Mouse (Mus musculus) CH12.LX (cell line): ENCODE measurements at regions not wholly inside any gene's neighbourhood (a gene's known extent, or its start where the extent isn't known, plus 50 kb on each side); places are given as distances from the start of the nearest gene placed in this dataset.

Source experiments
- DNase-seq: peaks from one replicate; pipeline ENCODE4 v3.0.0-alpha.2; 2013; ENCODE audit errors: extremely low read depth
- H3K27ac ChIP-seq: 2 replicates; pipeline ENCODE4 v1.5.1; 2012; ENCODE audit warnings: low read depth, mild to moderate bottlenecking, control low read depth, moderate library complexity; ENCODE audit not compliant: insufficient read depth
- H3K27me3 ChIP-seq: replicated peaks from 2 replicates; pipeline ENCODE3; 2012; ENCODE audit warnings: inconsistent platforms
- H3K36me3 ChIP-seq, 2 experiments: replicated peaks in 1 of 2; 2 replicates each; pipeline versions ENCODE3 to v1.6.1; 2012; ENCODE audit warnings: inconsistent platforms in 1 of 2, low read length in 1 of 2, mild to moderate bottlenecking in 1 of 2, mixed read lengths in 1 of 2, moderate library complexity in 1 of 2; ENCODE audit not compliant: control insufficient read depth in 1 of 2, insufficient read depth in 1 of 2
- H3K4me1 ChIP-seq, 2 experiments: 2 replicates each; pipeline ENCODE4 v1.6.1; 2012; ENCODE audit warnings: inconsistent platforms in 1 of 2, moderate library complexity in 1 of 2; ENCODE audit not compliant: insufficient read depth in 2 of 2, control insufficient read depth in 1 of 2
- H3K4me2 ChIP-seq: 2 replicates; pipeline ENCODE4 v1.6.1; 2012; ENCODE audit warnings: low read depth, mild to moderate bottlenecking, control low read depth; ENCODE audit not compliant: poor library complexity, insufficient read depth, severe bottlenecking
- H3K4me3 ChIP-seq, 3 experiments: fragments of 150-350 bp in 1 of 3; sonication (generic) in 1 of 3; replicated peaks in 1 of 3; 2 replicates each; pipeline versions ENCODE3 to v1.5.1; 2011 to 2012; ENCODE audit warnings: low read depth in 2 of 3, low read length in 2 of 3, mild to moderate bottlenecking in 2 of 3, moderate library complexity in 2 of 3, control low read depth in 1 of 3, improper control_type of control experiment in 1 of 3, inconsistent platforms in 1 of 3, mixed read lengths in 1 of 3; ENCODE audit not compliant: poor library complexity in 1 of 3
- H3K79me2 ChIP-seq: replicated peaks from 2 replicates; pipeline ENCODE4 v1.6.1; 2012; ENCODE audit warnings: mild to moderate bottlenecking, moderate library complexity; ENCODE audit not compliant: control insufficient read depth, poor library complexity, insufficient read depth, severe bottlenecking; ENCODE audit errors: extremely low read depth
- H3K9ac ChIP-seq: 2 replicates; pipeline ENCODE4 v1.6.1; 2012; ENCODE audit warnings: low read depth, mild to moderate bottlenecking, control low read depth, moderate library complexity; ENCODE audit not compliant: insufficient read depth
- H3K9me3 ChIP-seq: replicated peaks from 2 replicates; pipeline ENCODE3; 2012; ENCODE audit warnings: low read length, inconsistent platforms, mixed read lengths
- BHLHE40 ChIP-seq: IDR thresholded peaks from 2 replicates; pipeline ENCODE4 v1.6.1; 2011; ENCODE audit warnings: mild to moderate bottlenecking, low read depth, low read length, improper control_type of control experiment
- CHD1 ChIP-seq: IDR thresholded peaks from 2 replicates; pipeline ENCODE4 v1.6.1; 2012; ENCODE audit warnings: low read depth, low read length, improper control_type of control experiment, inconsistent platforms
- CHD2 ChIP-seq: IDR thresholded peaks from 2 replicates; pipeline ENCODE4 v1.6.1; 2011; ENCODE audit warnings: low read length, improper control_type of control experiment
- CTCF ChIP-seq, 2 experiments: IDR thresholded peaks in 1 of 2; conservative IDR thresholded peaks in 1 of 2; 2 replicates each; pipeline ENCODE4 v1.5.1; 2011 to 2012; ENCODE audit warnings: low read depth in 2 of 2, low read length in 2 of 2, improper control_type of control experiment in 1 of 2, inconsistent platforms in 1 of 2, mild to moderate bottlenecking in 1 of 2, moderate library complexity in 1 of 2
- E2F4 ChIP-seq: IDR thresholded peaks from 2 replicates; pipeline ENCODE4 v1.6.1; 2011; ENCODE audit warnings: low read depth, low read length, improper control_type of control experiment; ENCODE audit not compliant: insufficient replicate concordance
- ETS1 ChIP-seq: conservative IDR thresholded peaks from 2 replicates; pipeline ENCODE4 v1.6.1; 2012; ENCODE audit warnings: low read depth, mild to moderate bottlenecking, inconsistent platforms, low read length, improper control_type of control experiment, moderate library complexity
- GABPA ChIP-seq: IDR thresholded peaks from 2 replicates; pipeline ENCODE4 v1.6.1; 2012; ENCODE audit warnings: low read depth, low read length, improper control_type of control experiment, inconsistent platforms; ENCODE audit not compliant: insufficient replicate concordance
- HCFC1 ChIP-seq: IDR thresholded peaks from 2 replicates; pipeline ENCODE4 v1.6.1; 2012; ENCODE audit warnings: low read depth, mild to moderate bottlenecking, inconsistent platforms, low read length, improper control_type of control experiment
- IRF4 ChIP-seq: IDR thresholded peaks from 2 replicates; pipeline ENCODE4 v1.6.1; 2014; ENCODE audit warnings: low read depth, mild to moderate bottlenecking, inconsistent platforms, low read length, improper control_type of control experiment
- JUN ChIP-seq: IDR thresholded peaks from 2 replicates; pipeline ENCODE4 v1.6.1; 2011; ENCODE audit warnings: low read depth, mild to moderate bottlenecking, low read length, improper control_type of control experiment, moderate library complexity; ENCODE audit not compliant: insufficient read depth
- KAT2A ChIP-seq: IDR thresholded peaks from 2 replicates; pipeline ENCODE4 v1.6.1; 2012; ENCODE audit warnings: low read length, improper control_type of control experiment, inconsistent platforms; ENCODE audit not compliant: insufficient replicate concordance
- MYC ChIP-seq: IDR thresholded peaks from 2 replicates; pipeline ENCODE4 v1.6.1; 2011; ENCODE audit warnings: low read depth, mild to moderate bottlenecking, improper control_type of control experiment, low read length
- NRF1 ChIP-seq: IDR thresholded peaks from 2 replicates; pipeline ENCODE4 v1.6.1; 2014; ENCODE audit warnings: low read depth, mild to moderate bottlenecking, inconsistent platforms, low read length, improper control_type of control experiment, moderate library complexity
- PAX5 ChIP-seq: IDR thresholded peaks from 2 replicates; pipeline ENCODE4 v1.6.1; 2012; ENCODE audit warnings: low read length, inconsistent platforms, mixed read lengths
- POLR2AphosphoS2 ChIP-seq: IDR thresholded peaks from 2 replicates; pipeline ENCODE4 v1.6.1; 2011; ENCODE audit warnings: low read depth, low read length, improper control_type of control experiment
- RCOR1 ChIP-seq: conservative IDR thresholded peaks from 2 replicates; pipeline ENCODE4 v1.6.1; 2012; ENCODE audit warnings: low read depth, mild to moderate bottlenecking, inconsistent platforms, low read length, improper control_type of control experiment
- UBTF ChIP-seq: IDR thresholded peaks from 2 replicates; pipeline ENCODE4 v1.6.1; 2012; ENCODE audit warnings: low read depth, mild to moderate bottlenecking, inconsistent platforms, low read length, improper control_type of control experiment, moderate library complexity
- USF1 ChIP-seq: IDR thresholded peaks from 2 replicates; pipeline ENCODE4 v1.6.1; 2014; ENCODE audit warnings: low read depth, mild to moderate bottlenecking, inconsistent platforms, low read length, improper control_type of control experiment
- USF2 ChIP-seq: conservative IDR thresholded peaks from 2 replicates; pipeline ENCODE4 v1.6.1; 2011; ENCODE audit warnings: low read depth, low read length, improper control_type of control experiment
- ZMIZ1 ChIP-seq: IDR thresholded peaks from 2 replicates; pipeline ENCODE4 v1.6.1; 2012; ENCODE audit warnings: low read depth, mild to moderate bottlenecking, inconsistent platforms, low read length, improper control_type of control experiment
- dilution Hi-C: fragments of 300-500 bp; cut with MboI; formaldehyde crosslinking; loops from 2 replicates; pipeline ENCODE4 v1.14.3; 2020; ENCODE audit warnings: low sequenced_read_pairs; ENCODE audit not compliant: extremely low pct_unique_long_range_greater_than_20kb, extremely low pct_ligation_motif_present
- in situ Hi-C: fragments of 300-500 bp; cut with MboI; formaldehyde crosslinking; loops from 3 replicates; pipeline ENCODE4 v1.14.3; 2019; ENCODE audit warnings: low sequenced_read_pairs, low pct_ligation_motif_present, low pct_unique_long_range_greater_than_20kb, mixed read lengths

GRCm38 (mm10) chr9:41531596-41531995 is 370.1 kb upstream of the Ubash3b start:
- in situ Hi-C loops = no loop called here
- Histone ChIP-seq H3K9ac (no peak overlapping the region), H3K27ac (no peak overlapping the region), H3K36me3 (no peaks in the 10 kb centered on the region), H3K4me2 (no peak overlapping the region), H3K27me3 (no peaks in the 10 kb centered on the region), H3K4me1 (peaks cover 0 to 8% of the 10 kb centered on the region in 2 experiments; a peak in 2 of 4 replicates), H3K4me3 (no peak overlapping the region), H3K79me2 (no peaks in the 10 kb centered on the region), H3K9me3 (no peaks in the 10 kb centered on the region)
- no peak for TF ChIP-seq USF1
- no peak for TF ChIP-seq POLR2AphosphoS2
- no peak for TF ChIP-seq E2F4
- no peak for TF ChIP-seq HCFC1
- TF ChIP-seq ETS1 = no peak
- TF ChIP-seq CTCF (conservative IDR thresholded peaks at IDR 0.05 in 1 of 2, IDR thresholded peaks at IDR 0.05 in 1 of 2; ENCODE audit: low read depth in 2 of 2, low read length in 2 of 2) = no peak
- TF ChIP-seq GABPA = no peak
- TF ChIP-seq MYC = no peak
- no peak for TF ChIP-seq PAX5
- TF ChIP-seq JUN = no peak
- no peak for TF ChIP-seq BHLHE40
- no peak for TF ChIP-seq CHD1
- no peak for TF ChIP-seq UBTF
- no peak for DNase-seq
- dilution Hi-C loops = no loop called here

GRCm38 (mm10) chr9:41526126-41526525 is 364.6 kb upstream of the Ubash3b start:
- no peaks in the 10 kb centered on the region for H3K36me3 ChIP-seq
- TF ChIP-seq IRF4 = no peak
- TF ChIP-seq NRF1 = no peak
- no peak for TF ChIP-seq UBTF
- TF ChIP-seq E2F4 = no peak
- no peak for TF ChIP-seq RCOR1
- TF ChIP-seq JUN = no peak
- no peak for TF ChIP-seq CHD2
- TF ChIP-seq USF2 = no peak
- TF ChIP-seq HCFC1 = no peak
- TF ChIP-seq ETS1 = no peak
- no peak for TF ChIP-seq ZMIZ1
- TF ChIP-seq POLR2AphosphoS2 = no peak
- no peak for TF ChIP-seq KAT2A
- no peak for TF ChIP-seq CHD1
- no peak for TF ChIP-seq PAX5
- no peak for TF ChIP-seq GABPA
- dilution Hi-C loops (no loop called here), in situ Hi-C loops (no loop called here)
- H3K27me3 ChIP-seq = no peaks in the 10 kb centered on the region
- no peaks in the 10 kb centered on the region for H3K79me2 ChIP-seq
- peaks cover 9 to 27% of the 10 kb centered on the region in 2 experiments for H3K4me1 ChIP-seq
- peak overlapping the region; percentile 79 for H3K4me2 ChIP-seq
- H3K9me3 ChIP-seq = no peaks in the 10 kb centered on the region
- no peak overlapping the region for H3K9ac ChIP-seq
- no peak overlapping the region for H3K4me3 ChIP-seq
- no peak overlapping the region for H3K27ac ChIP-seq
- DNase-seq = peak; percentile 28
